Mouse (Mus musculus) E14TG2a.4 (cell line): Measurements from ENCODE around the gene Trmt1l.

ENCODE experiments used
- CTCF ChIP-seq: conservative IDR thresholded peaks from 2 replicates; pipeline ENCODE4 v1.5.1; 2014; ENCODE audit warnings: low read length
- NANOG ChIP-seq: IDR thresholded peaks from 2 replicates; pipeline ENCODE4 v1.6.1; 2014; ENCODE audit warnings: borderline replicate concordance, low read length, mixed read lengths
- POU5F1 ChIP-seq: IDR thresholded peaks from 2 replicates; pipeline ENCODE4 v1.6.1; 2014; ENCODE audit warnings: low read length, borderline replicate concordance

- no peak for TF ChIP-seq CTCF
- no peak for TF ChIP-seq NANOG
- TF ChIP-seq POU5F1, result no peak
Observed at GRCm38 (mm10) chr1:151500531-151501361, 72.4 kb downstream of the Trmt1l start, which contains the start of gene Rnf2.
